Mouse (Mus musculus): Measurements from ENCODE around the gene BC055324. TPM values are rescaled to one million over a fixed set of nuclear protein-coding genes. Genes with fewer than 3 reads are reported as not detected.

Gene BC055324
- 16.3 and 17.0 TPM in 2 replicates for total RNA-seq (2012; rRNA removed)
- 26.6 and 28.9 TPM in 2 replicates for total RNA-seq (2014; rRNA removed)
- polyA plus RNA-seq (2012; ENCODE audit: insufficient read length, low read depth), result 19.3 and 20.6 TPM in 2 replicates

- H3K27ac ChIP-seq (ENCODE audit: insufficient read depth, low read depth), result peak within 1 kb of the TSS; percentile 33
- H3K4me3 ChIP-seq (replicated peaks in 1 of 3; ENCODE audit: low read depth in 2 of 3, low read length in 2 of 3, poor library complexity in 1 of 3), result peak within 1 kb of the TSS; percentile 72 to 85 (median 82)
- peaks cover 6% of the 10 kb centered on the region; the same call in 1 of the 2 replicates for H3K79me2 ChIP-seq (replicated peaks; ENCODE audit: control insufficient read depth, extremely low read depth, insufficient read depth, poor library complexity, severe bottlenecking)
- dilution Hi-C loops (cut with MboI; ENCODE audit: extremely low pct_ligation_motif_present, extremely low pct_unique_long_range_greater_than_20kb, low sequenced_read_pairs), result no loop called here
- TF ChIP-seq GABPA (IDR thresholded peaks at IDR 0.05; ENCODE audit: insufficient replicate concordance, low read depth, low read length), result peak; percentile 91
- TF ChIP-seq EP300 (IDR thresholded peaks at IDR 0.05; ENCODE audit: low read length), result no peak
- peak; percentile 89 for TF ChIP-seq TCF12 (IDR thresholded peaks at IDR 0.05; ENCODE audit: low read depth, low read length)
- TF ChIP-seq NELFE (IDR thresholded peaks at IDR 0.05; ENCODE audit: low read depth, low read length), result peak; percentile 81
- peak; percentile 70; the same call in 1 of the 2 replicates for TF ChIP-seq MYC (IDR thresholded peaks at IDR 0.05; ENCODE audit: low read depth, low read length)
- peak; percentile 85 for TF ChIP-seq TBP (conservative IDR thresholded peaks at IDR 0.05; ENCODE audit: low read depth, low read length)
- TF ChIP-seq ETS1 (conservative IDR thresholded peaks at IDR 0.05; ENCODE audit: low read depth, low read length), result no peak; the same call in 1 of the 2 replicates
- no peak for TF ChIP-seq UBTF (IDR thresholded peaks at IDR 0.05; ENCODE audit: low read depth, low read length)
- TF ChIP-seq IRF4 (IDR thresholded peaks at IDR 0.05; ENCODE audit: low read depth, low read length), result peak; percentile 49
- TF ChIP-seq BHLHE40 (IDR thresholded peaks at IDR 0.05; ENCODE audit: low read depth, low read length), result no peak
- peak in 1 of 2 experiments; percentile 6; a peak in 1 of 4 replicates for TF ChIP-seq CTCF (conservative IDR thresholded peaks at IDR 0.05 in 1 of 2, IDR thresholded peaks at IDR 0.05 in 1 of 2; ENCODE audit: low read depth in 2 of 2, low read length in 2 of 2)
- TF ChIP-seq ELF1 (IDR thresholded peaks at IDR 0.05; ENCODE audit: low read depth, low read length), result peak; percentile 66
- peak; percentile 67; the same call in 1 of the 2 replicates for TF ChIP-seq POLR2AphosphoS2 (IDR thresholded peaks at IDR 0.05; ENCODE audit: low read depth, low read length)
- TF ChIP-seq KAT2A (IDR thresholded peaks at IDR 0.05; ENCODE audit: insufficient replicate concordance, low read length), result peak; percentile 77; the same call in 1 of the 2 replicates
- peak; percentile 86 for TF ChIP-seq POLR2A (IDR thresholded peaks at IDR 0.05; ENCODE audit: low read depth, low read length)
- 0 out of 2 replicates have a peak, but pooled peaks have one; percentile 25 for TF ChIP-seq CHD2 (IDR thresholded peaks at IDR 0.05; ENCODE audit: low read length)
- TF ChIP-seq PAX5 (IDR thresholded peaks at IDR 0.05; ENCODE audit: low read length), result no peak
- TF ChIP-seq HCFC1 (IDR thresholded peaks at IDR 0.05; ENCODE audit: low read depth, low read length), result peak; percentile 92
- no peak; the same call in 1 of the 2 replicates for TF ChIP-seq NRF1 (IDR thresholded peaks at IDR 0.05; ENCODE audit: low read depth, low read length)
- TF ChIP-seq MAFK (IDR thresholded peaks at IDR 0.05; ENCODE audit: insufficient replicate concordance, low read length), result no peak
- TF ChIP-seq MAX (IDR thresholded peaks at IDR 0.05; ENCODE audit: low read length), result peak; percentile 82
- no peak for TF ChIP-seq JUND (conservative IDR thresholded peaks at IDR 0.05; ENCODE audit: low read depth, low read length)
- TF ChIP-seq SIN3A (IDR thresholded peaks at IDR 0.05; ENCODE audit: low read length), result peak; percentile 92
- TF ChIP-seq MAZ (IDR thresholded peaks at IDR 0.05; ENCODE audit: low read depth, low read length), result peak; percentile 86
- TF ChIP-seq ZMIZ1 (IDR thresholded peaks at IDR 0.05; ENCODE audit: low read depth, low read length), result peak; percentile 9; the same call in 1 of the 2 replicates
- TF ChIP-seq MEF2A (IDR thresholded peaks at IDR 0.05; ENCODE audit: borderline replicate concordance, low read depth, low read length), result peak; percentile 60; the same call in 1 of the 2 replicates
- no peaks in the 10 kb centered on the region for H3K9me3 ChIP-seq (replicated peaks; ENCODE audit: low read length)
- no peaks in the 10 kb centered on the region for H3K27me3 ChIP-seq (replicated peaks)
- in situ Hi-C loops (cut with MboI; ENCODE audit: low pct_ligation_motif_present, low pct_unique_long_range_greater_than_20kb, low sequenced_read_pairs), result no loop called here
- peaks cover 2 to 22% of the 10 kb centered on the region in 2 experiments for H3K36me3 ChIP-seq (replicated peaks in 1 of 2; ENCODE audit: control insufficient read depth in 1 of 2, insufficient read depth in 1 of 2, low read length in 1 of 2)
- peaks cover 0 to 25% of the 10 kb centered on the region in 2 experiments; a peak in 2 of 4 replicates for H3K4me1 ChIP-seq (ENCODE audit: control insufficient read depth in 1 of 2, insufficient read depth in 2 of 2)
- peak; percentile 93 for DNase-seq (ENCODE audit: extremely low read depth)
- peak within 1 kb of the TSS; percentile 75 for H3K4me2 ChIP-seq (ENCODE audit: insufficient read depth, low read depth, poor library complexity, severe bottlenecking)
- H3K9ac ChIP-seq (ENCODE audit: insufficient read depth, low read depth), result peak within 1 kb of the TSS; percentile 62
These were observed at the start of gene BC055324, which contains the start of gene Mettl18 for GRCm38 (mm10) chr1:163994721-163995608. TSS of gene BC055324 (minus strand) at chr1:163994796. TSS of gene Mettl18 (plus strand) at chr1:163994889.

Measured in CH12.LX (cell line).